Mouse (Mus musculus) bone marrow, adult 2 months (tissue): ENCODE results near the gene Bcas3. TPM values are rescaled to one million over a fixed set of nuclear protein-coding genes. Genes with fewer than 3 reads are reported as not detected.

Experiments used
- H3K27ac ChIP-seq: fragments of 200-500 bp; 2 replicates; pipeline ENCODE4 v1.5.1; 2012; ENCODE audit warnings: low read depth, mild to moderate bottlenecking, control low read depth, inconsistent platforms, low read length; ENCODE audit not compliant: control insufficient read depth, poor library complexity, insufficient read depth
- H3K4me1 ChIP-seq: fragments of 200-500 bp; 2 replicates; pipeline ENCODE4 v1.6.1; 2011; ENCODE audit warnings: low read length; ENCODE audit not compliant: control insufficient read depth, insufficient read depth
- H3K4me3 ChIP-seq: fragments of 200-500 bp; replicated peaks from 2 replicates; pipeline ENCODE3; 2011; ENCODE audit warnings: mild to moderate bottlenecking, low read depth, low read length, control low read depth; ENCODE audit not compliant: control insufficient read depth
- CTCF ChIP-seq: fragments of 200-500 bp; IDR thresholded peaks from 2 replicates; pipeline ENCODE4 v1.5.1; 2011; ENCODE audit warnings: low read length, control low read depth; ENCODE audit not compliant: control insufficient read depth, insufficient read depth
- POLR2A ChIP-seq: fragments of 200-500 bp; IDR thresholded peaks from 2 replicates; pipeline ENCODE4 v1.6.1; 2011; ENCODE audit warnings: low read depth, mild to moderate bottlenecking, control low read depth, low read length, borderline replicate concordance; ENCODE audit not compliant: control insufficient read depth
- WGBS: fragments of 180-500 bp; shearing (Covaris S2); methylation state at CpG from one replicate; pipeline ENCODE4 v1.1.7; 2018; 5-methylcytosine and 5-hydroxymethylcytosine counted together
- polyA plus RNA-seq: library from polyadenylated mRNA; stranded (reverse); fragments of >200 nt; gene quantifications from 2 replicates; pipeline ENCODE4 v1.2.4, GENCODE M21; 2011; ENCODE audit warnings: low replicate concordance; ENCODE audit not compliant: missing spikeins, insufficient read depth, insufficient read length

Bcas3 gene
- polyA plus RNA-seq, 1 experiment, result 19.5 TPM

- H3K4me3 ChIP-seq, result no peak overlapping the region
- H3K27ac ChIP-seq, result no peak overlapping the region
- TF ChIP-seq CTCF (no peak), POLR2A (no peak)
- no peaks in the 10 kb centered on the region for H3K4me1 ChIP-seq
- WGBS, result 97% methylated on average over 3 of the region's 3 CpGs
Measured at GRCm38 (mm10) chr11:85313361-85313760, 39.6 kb upstream of the Bcas3 start.

- Histone ChIP-seq H3K27ac (no peak overlapping the region), H3K4me3 (no peak overlapping the region), H3K4me1 (peaks cover 2% of the 10 kb centered on the region; the same call in 1 of the 2 replicates)
- TF ChIP-seq CTCF (no peak), POLR2A (no peak)
- 30% methylated on average over 9 of the region's 9 CpGs for WGBS
Measured at GRCm38 (mm10) chr11:85323567-85324330, 29.2 kb upstream of the Bcas3 start.

GRCm38 (mm10) chr11:85328717-85329116 lies 24.2 kb upstream of the Bcas3 start:
- 93% methylated on average over 3 of the region's 3 CpGs for WGBS
- TF ChIP-seq CTCF, result no peak
- no peak for TF ChIP-seq POLR2A
- H3K4me3 ChIP-seq, result no peak overlapping the region
- H3K4me1 ChIP-seq, result peaks cover 2% of the 10 kb centered on the region; the same call in 1 of the 2 replicates
- H3K27ac ChIP-seq, result no peak overlapping the region

GRCm38 (mm10) chr11:85329167-85329894 lies 23.6 kb upstream of the Bcas3 start:
- Histone ChIP-seq H3K27ac (no peak overlapping the region), H3K4me3 (no peak overlapping the region), H3K4me1 (no peaks in the 10 kb centered on the region)
- TF ChIP-seq POLR2A (no peak), CTCF (no peak)
- 95% methylated on average over 7 of the region's 7 CpGs for WGBS

- WGBS, result 57% methylated on average over 4 of the region's 4 CpGs
- no peaks in the 10 kb centered on the region for H3K4me1 ChIP-seq
- TF ChIP-seq POLR2A (no peak), CTCF (peak; percentile 51)
- no peak overlapping the region for H3K4me3 ChIP-seq
- H3K27ac ChIP-seq, result no peak overlapping the region
Measured at GRCm38 (mm10) chr11:85334778-85335177, 18.2 kb upstream of the Bcas3 start.

- TF ChIP-seq POLR2A (no peak), CTCF (no peak)
- no peak overlapping the region for H3K4me3 ChIP-seq
Measured at GRCm38 (mm10) chr11:85339173-85339831, 13.7 kb upstream of the Bcas3 start.

GRCm38 (mm10) chr11:85340070-85340616 lies 12.8 kb upstream of the Bcas3 start:
- no peak for TF ChIP-seq CTCF
- TF ChIP-seq POLR2A, result no peak
- Histone ChIP-seq H3K27ac (peak overlapping the region; percentile 85), H3K4me3 (peak overlapping the region; percentile 68), H3K4me1 (no peaks in the 10 kb centered on the region)
- WGBS, result 72% methylated on average over 7 of the region's 7 CpGs

More at GRCm38 (mm10) chr11:85339173-85339831, 13.7 kb upstream of the Bcas3 start:
- WGBS, result 65% methylated on average over 6 of the region's 6 CpGs
- no peaks in the 10 kb centered on the region for H3K4me1 ChIP-seq
- H3K27ac ChIP-seq, result peak overlapping the region; percentile 50; the same call in 1 of the 2 replicates

- H3K4me1 ChIP-seq, result no peaks in the 10 kb centered on the region
- H3K27ac ChIP-seq, result no peak overlapping the region
- WGBS, result 48% methylated on average over 4 of the region's 4 CpGs
- TF ChIP-seq CTCF (no peak), POLR2A (no peak)
- peak overlapping the region; percentile 90 for H3K4me3 ChIP-seq
Measured at GRCm38 (mm10) chr11:85353819-85354218, 852 bp downstream of the Bcas3 start.
